Mouse (Mus musculus) thymus, postnatal 10 days (tissue): ENCODE results near the gene Gm10283.
A peak's percentile ranks its signal among the peaks of the same experiment; 100 is the strongest.
"Not testable (repeated sequence)": the region's sequence is repeated elsewhere in the genome, so short reads cannot be mapped to it uniquely, and the experiment has no call there.

ENCODE experiments used
- DNase-seq, 2 experiments: peaks; one replicate each; pipeline ENCODE4 v3.0.0; 2021; ENCODE audit warnings: low spot score in 2 of 2

The Gm10283 gene

DNA sequence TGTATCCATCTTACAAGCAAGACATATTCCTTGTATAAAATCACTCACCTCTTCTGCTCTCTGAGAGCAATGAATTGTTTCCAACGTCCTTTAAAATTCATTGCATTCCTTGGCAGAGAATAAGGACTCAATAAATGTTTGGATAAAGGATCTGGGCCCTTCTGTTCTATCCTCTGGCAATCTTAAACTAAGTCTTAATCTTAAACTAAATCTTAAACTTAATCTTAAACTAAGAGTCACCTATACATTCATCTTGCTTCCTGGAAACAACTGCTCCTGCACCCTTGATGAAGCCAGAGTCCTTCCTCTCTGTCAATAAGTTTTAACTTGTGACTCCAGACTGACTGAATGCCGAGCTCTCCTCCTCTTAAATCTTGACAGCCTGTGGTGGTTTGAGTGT is at the start of gene Gm10283:
TSS of gene Gm10283 (minus strand) at position 101 of the 400 bp plus-strand sequence.
- DNase-seq = no peak

GRCm38 (mm10) chr8:60534945-60535344 is 31.9 kb upstream of the Gm10283 start:
- DNase-seq = no peak

GRCm38 (mm10) chr8:60518286-60518685 is 15.3 kb upstream of the Gm10283 start:
- DNase-seq = no peak

- no peak for DNase-seq
Observed at GRCm38 (mm10) chr8:60505653-60506521, 2.9 kb upstream of the Gm10283 start, which contains the start of gene Aadat. TSS of gene Aadat (plus strand) at chr8:60505932.

- DNase-seq = not testable (repeated sequence)
Observed at GRCm38 (mm10) chr8:60495046-60495445, 8.0 kb downstream of the Gm10283 start.

DNA sequence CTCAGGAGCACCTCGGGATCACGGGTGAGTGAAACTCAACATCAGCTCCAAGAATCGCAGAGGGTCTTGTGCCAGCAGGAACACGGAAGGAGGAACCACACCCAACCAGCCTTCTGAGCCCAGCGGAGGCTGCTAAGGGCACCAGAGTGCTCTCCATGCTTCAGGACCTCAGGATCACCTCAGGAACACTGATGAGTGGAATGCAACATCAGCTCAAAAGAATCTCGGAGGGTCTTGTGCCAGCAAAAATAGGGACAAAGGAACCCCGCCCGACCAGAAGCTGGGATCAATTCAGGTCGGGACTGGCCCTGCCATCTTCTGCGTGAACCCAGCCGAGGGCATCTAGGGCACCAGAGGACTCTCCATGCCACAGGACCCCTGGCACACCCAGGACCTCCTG is 8.4 kb downstream of the Gm10283 start:
- no peak for DNase-seq

DNA sequence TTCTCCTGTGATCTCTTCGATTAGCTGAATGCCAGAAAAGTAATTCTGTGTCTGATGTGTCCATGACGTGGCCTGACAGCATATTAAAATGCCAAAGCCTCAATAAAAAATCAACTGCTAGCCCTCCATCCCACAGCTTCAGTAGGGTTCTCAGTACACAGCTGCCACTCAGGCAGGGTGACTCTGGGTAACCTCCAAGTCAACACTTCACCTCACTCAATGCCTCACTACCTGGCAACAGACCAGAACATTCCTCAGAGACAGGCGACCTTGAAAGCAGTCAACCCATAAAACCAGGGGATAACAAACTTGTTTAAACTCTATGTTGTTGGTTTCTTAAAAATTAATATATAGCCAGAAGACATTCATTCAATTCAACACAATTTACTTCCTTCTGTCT is 10.5 kb downstream of the Gm10283 start:
- DNase-seq = no peak

DNA sequence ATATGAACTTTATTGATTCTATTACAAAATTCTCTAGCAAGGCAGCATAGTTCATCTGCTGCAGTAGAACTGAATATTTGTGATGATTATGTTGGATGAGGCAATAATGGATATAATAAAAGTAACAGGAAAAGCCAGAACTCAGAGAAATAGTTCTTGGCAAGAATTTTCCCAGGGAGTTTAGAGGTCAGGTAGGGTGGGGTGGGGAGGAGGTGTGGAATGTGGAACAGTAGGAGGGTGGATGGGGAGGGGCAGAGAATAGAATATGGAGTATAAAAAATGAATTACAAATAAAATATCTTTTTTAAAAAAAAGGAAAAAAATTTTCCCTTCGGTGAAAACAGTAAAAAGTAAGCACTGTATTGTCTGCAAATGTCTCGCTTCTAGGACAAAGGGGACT is 11.1 kb downstream of the Gm10283 start:
- DNase-seq = no peak

GRCm38 (mm10) chr8:60490147-60490546 is 12.9 kb downstream of the Gm10283 start:
- no peak for DNase-seq

- peak in 1 of 2 experiments; percentile 4 for DNase-seq
Observed at GRCm38 (mm10) chr8:60466686-60467335, 36.2 kb downstream of the Gm10283 start.

- no peak for DNase-seq
Observed at GRCm38 (mm10) chr8:60449296-60449695, 53.7 kb downstream of the Gm10283 start.

- no peak for DNase-seq
Observed at GRCm38 (mm10) chr8:60444989-60445388, 58.0 kb downstream of the Gm10283 start.

- no peak for DNase-seq
Observed at GRCm38 (mm10) chr8:60438557-60438956, 64.4 kb downstream of the Gm10283 start.

- no peak for DNase-seq
Observed at GRCm38 (mm10) chr8:60436872-60437271, 66.1 kb downstream of the Gm10283 start.

DNA sequence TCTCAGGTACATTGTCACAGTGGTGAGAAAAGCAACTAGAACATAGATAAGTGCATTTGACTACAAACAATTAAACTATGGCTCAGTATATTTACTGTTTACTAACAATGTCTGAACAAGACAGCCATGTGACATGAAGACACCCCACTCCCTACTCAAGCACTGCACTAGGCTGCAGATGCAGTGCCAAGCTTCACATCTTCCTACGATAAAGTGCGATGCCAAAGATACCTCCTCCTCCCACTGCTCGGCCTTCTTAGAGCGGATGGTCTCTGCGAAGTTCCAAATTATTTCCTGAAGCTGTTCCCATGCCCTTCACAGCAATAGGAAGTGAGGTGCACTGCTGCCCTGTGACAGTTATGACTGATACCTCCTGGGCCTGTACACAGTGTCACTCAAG is 70.3 kb downstream of the Gm10283 start:
- no peak for DNase-seq

GRCm38 (mm10) chr8:60406358-60406757 is 96.6 kb downstream of the Gm10283 start:
- no peak for DNase-seq

DNA sequence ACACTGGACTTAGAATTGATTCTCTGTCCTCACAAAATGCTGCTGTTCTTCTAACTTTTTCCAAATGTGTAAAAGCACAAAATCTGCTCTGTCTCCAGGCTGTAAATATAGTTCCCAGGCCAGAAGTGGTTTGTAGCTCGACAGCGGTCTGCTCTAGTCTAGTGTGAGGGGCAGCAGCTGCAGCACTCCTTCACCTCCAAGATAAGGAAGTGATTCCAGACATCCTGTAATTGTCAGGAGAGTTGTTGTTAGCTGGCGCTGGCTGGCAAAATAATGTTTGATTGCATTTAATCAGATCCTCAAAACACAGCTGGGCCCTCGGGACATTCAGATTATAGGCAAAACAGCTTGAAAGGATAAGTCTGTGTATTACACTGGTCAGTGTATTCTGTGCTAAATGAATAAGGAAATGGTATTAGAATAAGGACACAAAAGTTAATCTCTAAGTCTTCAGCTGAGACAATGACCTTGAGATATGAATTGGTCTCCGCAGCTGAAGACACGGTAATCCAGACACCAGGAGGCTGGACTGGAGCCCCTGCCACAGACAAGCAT is 97.9 kb downstream of the Gm10283 start:
- DNase-seq = no peak

- no peak for DNase-seq
Observed at GRCm38 (mm10) chr8:60393675-60394074, 109.3 kb downstream of the Gm10283 start.

DNA sequence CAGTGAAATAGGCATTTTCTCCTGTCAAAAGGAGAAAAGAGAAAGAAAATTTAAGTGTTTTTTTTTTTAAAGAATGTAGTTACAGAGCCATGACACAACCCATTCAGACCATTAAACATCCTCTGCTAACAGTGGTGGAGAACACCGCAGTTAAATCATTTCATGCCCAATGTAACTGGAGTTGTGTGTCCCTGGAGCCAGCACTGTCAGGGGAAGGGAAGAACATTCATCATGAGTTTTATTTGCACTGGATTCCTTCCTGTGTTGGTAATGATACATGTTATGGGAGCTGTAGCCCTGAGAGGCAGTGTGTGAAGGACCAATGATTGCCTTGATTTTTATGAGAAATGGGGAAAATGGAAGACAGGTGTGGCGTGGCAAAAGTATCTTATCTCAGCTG is 116.4 kb downstream of the Gm10283 start:
- no peak for DNase-seq
